Mouse (Mus musculus) heart, adult 11 months (tissue): ENCODE results near the gene Ttll6.
"Not testable (repeated sequence)": the region's sequence is repeated elsewhere in the genome, so short reads cannot be mapped to it uniquely, and the experiment has no call there.

Experiments
- DNase-seq: peaks from one replicate; pipeline ENCODE4 v3.0.0; 2022

The Ttll6 gene

GRCm38 (mm10) chr11:96133239-96133865 is at the start of gene Ttll6:
TSS of gene Ttll6 (plus strand) at chr11:96133786.
- no peak for DNase-seq

DNA sequence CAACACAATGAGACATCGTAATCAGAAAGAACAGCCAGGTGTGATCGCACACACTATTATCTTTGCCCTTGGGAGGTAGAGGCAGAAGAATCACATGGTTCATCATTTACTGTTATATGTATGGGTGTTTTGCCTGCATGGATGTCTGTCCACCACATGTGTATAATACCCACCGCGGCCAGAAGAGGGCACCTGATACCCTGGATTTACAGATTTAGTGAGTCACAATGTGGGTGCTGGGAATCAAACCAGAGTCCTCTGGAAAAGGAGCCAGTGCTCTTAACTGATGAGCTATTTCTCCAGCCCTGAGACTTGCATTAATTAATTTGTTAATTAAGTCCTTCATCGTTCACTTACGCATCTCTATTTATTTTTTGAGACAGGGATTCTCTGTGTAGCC is 45.6 kb upstream of the Ttll6 start:
- no peak for DNase-seq

DNA sequence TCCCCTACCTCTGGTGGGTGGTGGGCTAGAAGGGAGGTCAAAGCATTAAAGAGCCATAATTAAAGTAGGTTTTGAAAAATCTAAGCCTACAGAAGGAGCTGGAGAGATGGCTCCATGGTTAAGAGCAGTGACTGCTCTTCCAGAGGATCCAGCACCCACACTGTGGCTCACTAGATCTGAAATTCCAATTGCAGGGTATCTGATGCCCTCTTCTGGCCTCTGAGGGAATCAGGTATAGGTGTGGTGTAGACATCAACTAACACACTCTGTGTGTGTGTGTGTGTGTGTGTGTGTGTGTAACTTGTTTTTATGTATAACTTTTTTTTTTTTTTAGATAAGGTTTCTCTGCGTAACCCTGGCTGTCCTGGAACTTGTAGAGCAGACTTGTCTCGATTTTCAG is 42.5 kb upstream of the Ttll6 start:
- DNase-seq: no peak

- DNase-seq: no peak
Observed at GRCm38 (mm10) chr11:96092674-96093291, 40.8 kb upstream of the Ttll6 start.

- no peak for DNase-seq
Observed at GRCm38 (mm10) chr11:96093361-96093760, 40.2 kb upstream of the Ttll6 start.

- no peak for DNase-seq
Observed at GRCm38 (mm10) chr11:96108376-96108775, 25.2 kb upstream of the Ttll6 start.

GRCm38 (mm10) chr11:96110950-96111349 is 22.6 kb upstream of the Ttll6 start:
- not testable (repeated sequence) for DNase-seq

DNA sequence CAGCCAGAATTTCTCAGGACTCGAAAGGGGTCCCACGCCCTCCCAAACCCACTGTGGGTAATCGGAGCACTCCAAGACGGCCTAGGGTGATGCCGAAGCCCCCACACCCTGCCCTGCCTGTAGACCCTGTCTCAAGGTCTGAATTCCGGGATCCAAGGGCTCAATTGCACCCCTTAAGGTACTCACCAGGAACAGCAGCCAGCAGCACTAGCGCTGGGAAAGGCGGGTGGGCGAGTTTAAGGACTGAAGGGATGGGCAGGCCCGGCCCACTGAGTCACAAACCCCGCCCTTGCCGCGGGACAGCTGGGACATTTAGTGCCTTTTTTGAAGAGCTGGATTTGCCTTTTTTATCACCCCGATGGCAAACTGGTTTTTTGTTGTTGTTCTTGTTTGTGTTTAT is 21.8 kb upstream of the Ttll6 start, which contains the start of gene Calcoco2:
Gene Calcoco2 (minus strand): TSS at position 214 of the 400 bp plus-strand sequence.
- DNase-seq: no peak

DNA sequence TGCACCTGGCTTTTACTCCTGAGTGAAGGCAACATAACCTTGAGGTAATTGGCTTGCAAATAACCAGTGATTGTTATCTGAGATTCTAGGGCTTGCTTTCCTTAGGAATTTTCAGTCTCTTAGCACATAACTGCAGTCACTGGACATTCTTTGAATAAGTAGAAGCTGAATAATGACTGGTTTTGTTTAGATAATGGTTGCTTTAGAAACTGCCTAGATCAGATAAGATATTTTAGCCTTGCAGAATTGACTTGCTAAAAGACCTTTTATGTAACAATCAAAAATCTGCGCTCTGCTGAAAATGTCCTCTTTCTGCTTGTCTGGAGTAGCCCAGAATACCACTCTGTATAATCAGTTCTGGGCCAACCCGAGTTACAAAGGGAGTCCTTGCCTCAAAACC is 19.5 kb upstream of the Ttll6 start:
- DNase-seq: no peak

- no peak for DNase-seq
Observed at GRCm38 (mm10) chr11:96115416-96115815, 18.2 kb upstream of the Ttll6 start.

DNA sequence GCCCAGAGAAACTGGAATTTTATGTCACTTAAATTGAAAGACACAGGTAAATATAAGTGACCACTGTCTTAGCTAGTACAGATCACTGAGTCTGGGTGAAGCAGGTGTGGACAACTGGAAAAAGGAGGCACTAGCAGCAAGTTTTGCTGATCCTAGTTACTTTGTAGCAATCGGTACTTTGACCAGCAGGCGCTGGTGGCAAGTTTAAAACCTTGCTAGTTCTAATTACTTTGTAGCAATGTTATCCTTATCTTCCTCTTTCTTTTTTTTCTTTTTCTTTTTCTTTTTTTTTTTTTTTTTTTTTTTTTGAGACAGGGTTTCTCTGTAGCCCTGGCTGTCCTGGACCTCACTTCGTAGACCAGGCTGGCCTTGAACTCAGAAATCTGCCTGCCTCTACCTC is 17.5 kb upstream of the Ttll6 start:
- no peak for DNase-seq

- DNase-seq: not testable (repeated sequence)
Observed at GRCm38 (mm10) chr11:96116925-96117324, 16.7 kb upstream of the Ttll6 start.

DNA sequence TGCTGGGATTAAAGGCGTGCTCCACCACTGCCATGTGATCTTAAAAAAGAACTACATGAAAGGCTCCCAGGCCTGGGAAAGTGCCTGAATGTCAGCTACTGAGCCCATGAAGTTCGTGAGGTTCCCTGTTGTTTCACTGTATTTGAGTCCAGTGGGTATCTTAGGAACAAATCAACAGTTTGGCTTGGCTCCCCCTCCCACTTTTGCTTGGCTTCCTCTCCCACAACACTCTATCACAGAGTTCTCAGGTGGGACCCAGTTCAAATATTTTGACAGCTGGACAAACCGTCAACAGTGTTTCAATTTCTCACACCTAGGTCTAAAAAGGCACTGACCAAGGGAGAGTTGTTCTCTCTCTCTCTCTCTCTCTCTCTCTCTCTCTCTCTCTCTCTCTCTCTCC is 14.2 kb upstream of the Ttll6 start:
- DNase-seq: no peak

DNA sequence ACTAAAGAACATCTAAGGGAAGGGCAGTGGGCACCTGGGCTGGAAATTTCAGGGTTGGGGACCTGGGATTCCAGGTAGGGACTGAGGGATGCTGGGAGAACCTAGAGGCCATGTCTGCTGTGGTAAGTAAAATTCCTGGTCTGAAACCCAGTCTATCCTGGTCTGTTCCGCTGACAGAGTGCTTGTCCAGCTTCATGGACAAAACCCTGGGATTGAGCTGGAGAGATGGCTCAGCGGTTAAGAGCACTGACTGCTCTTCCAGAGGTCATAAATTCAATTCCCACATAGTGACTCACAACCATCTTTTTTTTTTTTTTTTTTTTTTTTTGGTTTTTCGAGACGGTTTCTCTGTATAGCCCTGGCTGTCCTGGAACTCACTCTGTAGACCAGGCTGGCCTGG is 10.8 kb upstream of the Ttll6 start:
- DNase-seq: not testable (repeated sequence)

DNA sequence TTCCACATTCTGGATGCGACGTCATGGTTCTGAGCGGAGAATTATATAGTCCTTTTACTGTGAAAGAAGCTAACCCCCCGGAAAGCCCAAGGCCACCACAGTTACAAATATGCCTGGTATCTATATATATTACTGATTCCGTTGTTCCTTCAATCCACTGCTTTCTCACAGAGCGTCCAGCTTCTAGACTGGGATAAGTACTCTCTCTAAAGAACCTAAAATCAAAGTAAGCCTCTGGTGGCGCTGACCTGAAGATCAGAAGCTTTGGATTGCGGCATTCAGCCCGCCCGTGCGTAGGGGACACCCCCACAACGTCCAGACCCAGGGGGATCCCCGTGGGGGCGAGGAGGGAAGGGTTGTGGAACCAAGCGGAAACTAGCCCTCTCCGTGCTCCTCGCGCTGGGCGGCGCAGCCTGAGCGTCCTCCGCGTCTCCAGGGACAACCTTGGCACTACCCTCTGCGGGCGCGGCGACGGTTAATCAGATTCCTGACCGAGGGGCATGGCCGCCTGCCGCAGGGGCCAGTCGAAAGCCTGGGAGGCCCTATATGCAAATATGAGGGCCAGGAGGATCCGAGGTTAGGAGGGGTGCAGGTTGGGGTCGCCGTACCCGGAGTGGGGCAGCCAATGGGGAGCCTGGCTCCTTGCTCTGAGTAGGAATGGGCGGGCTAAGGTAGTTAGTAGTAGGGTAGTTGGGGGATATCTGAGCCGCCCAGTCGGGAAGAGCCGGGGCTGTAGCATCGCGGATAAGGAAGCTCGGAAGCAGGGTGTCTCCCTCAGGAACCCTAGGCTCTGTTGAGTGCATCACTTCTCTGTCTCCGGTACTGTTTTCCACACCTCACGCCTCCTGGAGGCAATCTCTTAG is 9.3 kb upstream of the Ttll6 start:
- DNase-seq: peak; percentile 85

- no peak for DNase-seq
Observed at GRCm38 (mm10) chr11:96130606-96131005, 3.0 kb upstream of the Ttll6 start.

- DNase-seq: no peak
Observed at GRCm38 (mm10) chr11:96135847-96136246, 2.3 kb downstream of the Ttll6 start.

DNA sequence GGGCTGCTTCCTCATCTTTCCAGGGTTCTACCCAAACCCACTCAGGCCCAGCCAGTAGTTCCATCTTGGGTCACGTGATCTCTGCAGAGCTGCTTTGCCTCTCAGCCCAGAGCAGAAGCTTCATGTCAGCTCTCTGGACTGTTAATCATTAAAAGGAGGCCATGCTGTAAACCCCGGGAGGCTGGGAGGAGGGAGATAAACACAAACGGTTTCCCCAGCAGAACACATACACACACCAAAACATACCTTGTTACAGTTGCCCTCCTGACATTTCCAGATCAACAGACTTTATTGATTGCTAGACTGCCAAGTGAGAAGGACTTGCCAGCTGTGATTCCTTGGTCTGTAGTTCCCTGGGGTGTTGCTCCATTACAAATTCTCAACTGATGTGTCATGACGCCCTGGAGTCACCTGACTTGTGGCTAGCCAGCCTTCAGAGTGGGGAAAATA is 7.2 kb downstream of the Ttll6 start:
- DNase-seq: no peak

DNA sequence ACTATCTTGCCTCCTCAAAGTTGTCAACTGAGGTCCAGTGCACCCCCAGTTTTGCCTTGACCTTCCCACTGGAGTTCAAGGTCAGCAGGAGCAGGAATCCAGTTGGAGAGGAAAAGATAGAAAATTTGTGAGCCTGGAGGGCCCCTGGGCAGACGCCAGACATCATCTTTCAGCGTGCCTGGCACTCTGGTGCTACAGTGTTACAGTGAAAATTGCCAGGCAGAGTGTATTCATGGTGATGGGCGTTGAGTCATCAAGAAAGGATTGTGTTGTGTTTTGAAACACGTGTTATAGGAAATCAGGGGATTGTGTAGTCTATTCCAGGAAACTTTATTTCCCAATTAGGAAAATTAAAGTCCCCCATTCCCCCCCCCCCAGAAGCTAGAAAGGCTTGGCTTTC is 10.2 kb downstream of the Ttll6 start:
- DNase-seq: no peak

DNA sequence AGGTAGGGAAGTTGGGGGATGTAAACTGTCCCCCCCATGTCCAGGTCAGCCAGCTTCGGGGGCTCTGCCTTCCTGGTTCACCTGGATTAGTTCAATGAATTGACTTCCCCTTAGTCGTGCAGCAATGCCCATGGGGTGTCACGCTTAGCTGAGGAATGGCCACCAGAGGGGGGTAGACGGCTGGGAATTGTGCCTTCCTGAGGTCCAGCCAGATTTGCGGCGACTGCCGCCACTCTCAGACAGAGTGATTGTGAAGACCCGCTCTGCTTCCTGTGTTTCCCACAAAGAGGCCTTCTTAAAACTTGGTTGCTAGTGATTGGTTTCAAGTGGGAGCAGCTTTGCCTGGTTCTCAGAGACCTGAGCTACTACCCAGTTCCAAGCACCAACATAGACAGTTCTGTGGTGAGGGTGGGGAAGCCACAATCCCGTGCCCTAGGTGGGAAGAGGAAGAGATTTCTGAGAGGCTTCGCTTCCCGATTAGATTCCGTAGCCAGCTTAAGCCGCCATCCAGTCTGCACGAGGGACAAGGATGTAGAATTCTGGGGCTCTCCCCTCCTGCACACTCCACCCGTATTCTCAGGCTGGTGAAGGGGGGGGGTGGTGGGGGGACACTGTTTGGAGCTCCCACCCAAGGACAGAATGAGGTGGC is 12.2 kb downstream of the Ttll6 start:
- peak; percentile 88 for DNase-seq

GRCm38 (mm10) chr11:96147471-96147870 is 13.9 kb downstream of the Ttll6 start:
- DNase-seq: no peak

- DNase-seq: no peak
Observed at GRCm38 (mm10) chr11:96164769-96165168, 31.2 kb downstream of the Ttll6 start.

- DNase-seq: no peak
Observed at GRCm38 (mm10) chr11:96168125-96168524, 34.5 kb downstream of the Ttll6 start.
